Mouse (Mus musculus) urinary bladder, postnatal 10 days (tissue): ENCODE measurements around the gene Fam43a.

Source experiments
- DNase-seq: peaks from one replicate; pipeline ENCODE4 v3.0.0; 2022; ENCODE audit warnings: low spot score

Fam43a gene

DNA sequence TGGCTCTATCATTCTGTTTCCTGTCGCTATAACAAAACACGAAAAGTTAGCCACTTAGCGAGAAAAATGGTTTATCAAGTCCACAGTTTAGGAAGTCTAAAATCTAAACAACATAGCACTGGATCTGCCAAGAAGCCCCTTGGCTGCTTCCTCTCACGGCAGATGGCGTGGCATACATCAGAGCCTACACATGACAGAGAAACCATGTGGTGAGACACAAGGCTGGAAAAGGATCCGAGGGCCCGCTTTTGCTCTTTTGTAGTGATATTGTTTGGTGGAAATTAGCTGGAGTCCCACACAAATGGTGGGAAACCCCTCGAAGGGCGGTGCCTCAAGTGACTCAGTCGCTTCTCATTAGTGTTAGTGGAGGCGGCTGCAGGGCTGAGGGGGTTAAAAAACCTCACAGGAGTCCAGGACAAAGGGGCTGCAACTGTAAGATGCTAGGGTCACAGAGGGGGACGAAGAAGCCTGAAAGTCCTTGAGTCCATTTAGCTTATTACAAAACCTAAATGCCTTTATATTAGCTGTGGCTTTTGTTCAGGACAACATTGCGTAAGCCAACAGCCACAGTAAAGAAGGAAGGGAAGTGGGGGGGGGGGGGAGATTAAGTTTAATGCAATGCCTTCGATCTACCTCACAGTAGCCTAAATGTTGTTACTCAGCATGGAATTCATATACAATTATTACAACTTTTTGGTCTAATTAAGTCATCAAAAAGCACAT, 3.5 kb upstream of the Fam43a start:
- no peak for DNase-seq

GRCm38 (mm10) chr16:30596959-30597681, 2.4 kb upstream of the Fam43a start:
- DNase-seq = peak; percentile 62

DNA sequence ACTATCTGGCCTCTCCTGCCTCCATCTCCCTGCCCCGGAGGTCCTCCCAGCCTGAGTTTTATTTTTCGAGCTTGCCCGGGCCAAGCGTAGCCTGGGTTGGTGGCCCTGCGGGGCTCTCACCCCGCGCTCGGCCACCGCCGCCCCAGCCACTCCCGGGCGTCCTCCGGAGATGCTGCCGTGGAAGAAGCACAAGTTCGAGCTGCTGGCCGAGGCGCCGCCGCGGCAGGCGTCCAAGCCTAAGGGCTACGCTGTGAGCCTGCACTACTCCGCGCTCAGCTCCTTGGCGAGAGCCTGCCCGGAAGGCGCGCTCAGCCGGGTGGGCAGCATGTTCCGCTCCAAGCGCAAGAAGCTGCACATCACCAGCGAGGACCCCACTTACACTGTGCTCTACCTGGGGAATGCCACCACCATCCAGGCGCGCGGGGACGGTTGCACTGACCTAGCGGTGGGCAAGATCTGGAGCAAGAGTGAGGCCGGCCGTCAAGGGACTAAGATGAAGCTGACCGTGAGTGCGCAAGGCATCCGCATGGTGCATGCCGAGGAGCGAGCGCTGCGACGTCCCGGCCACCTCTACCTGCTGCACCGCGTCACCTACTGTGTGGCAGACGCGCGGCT, 1.0 kb downstream of the Fam43a start:
- DNase-seq = no peak

GRCm38 (mm10) chr16:30601046-30601832, 1.7 kb downstream of the Fam43a start:
- no peak for DNase-seq

DNA sequence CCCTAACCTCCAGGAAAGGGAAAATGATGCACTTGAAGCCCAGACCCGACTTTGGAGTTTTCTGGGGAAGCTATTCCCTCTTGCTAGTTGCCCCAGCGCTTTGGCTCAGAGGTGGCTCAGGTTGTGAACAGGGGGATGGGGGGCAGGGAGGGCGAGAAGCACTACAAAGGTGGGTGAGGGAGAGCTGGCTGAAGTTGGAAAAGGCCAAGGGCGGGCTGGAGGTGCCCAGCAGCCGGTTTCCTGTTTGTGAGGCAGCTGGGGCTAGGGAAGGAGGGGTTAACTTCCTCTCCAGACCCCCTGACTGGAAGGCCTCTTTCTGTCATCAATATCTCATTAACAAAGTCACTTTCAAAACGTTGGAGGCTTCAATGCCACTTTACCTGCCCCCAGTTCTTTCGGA, 2.4 kb downstream of the Fam43a start:
- no peak for DNase-seq

DNA sequence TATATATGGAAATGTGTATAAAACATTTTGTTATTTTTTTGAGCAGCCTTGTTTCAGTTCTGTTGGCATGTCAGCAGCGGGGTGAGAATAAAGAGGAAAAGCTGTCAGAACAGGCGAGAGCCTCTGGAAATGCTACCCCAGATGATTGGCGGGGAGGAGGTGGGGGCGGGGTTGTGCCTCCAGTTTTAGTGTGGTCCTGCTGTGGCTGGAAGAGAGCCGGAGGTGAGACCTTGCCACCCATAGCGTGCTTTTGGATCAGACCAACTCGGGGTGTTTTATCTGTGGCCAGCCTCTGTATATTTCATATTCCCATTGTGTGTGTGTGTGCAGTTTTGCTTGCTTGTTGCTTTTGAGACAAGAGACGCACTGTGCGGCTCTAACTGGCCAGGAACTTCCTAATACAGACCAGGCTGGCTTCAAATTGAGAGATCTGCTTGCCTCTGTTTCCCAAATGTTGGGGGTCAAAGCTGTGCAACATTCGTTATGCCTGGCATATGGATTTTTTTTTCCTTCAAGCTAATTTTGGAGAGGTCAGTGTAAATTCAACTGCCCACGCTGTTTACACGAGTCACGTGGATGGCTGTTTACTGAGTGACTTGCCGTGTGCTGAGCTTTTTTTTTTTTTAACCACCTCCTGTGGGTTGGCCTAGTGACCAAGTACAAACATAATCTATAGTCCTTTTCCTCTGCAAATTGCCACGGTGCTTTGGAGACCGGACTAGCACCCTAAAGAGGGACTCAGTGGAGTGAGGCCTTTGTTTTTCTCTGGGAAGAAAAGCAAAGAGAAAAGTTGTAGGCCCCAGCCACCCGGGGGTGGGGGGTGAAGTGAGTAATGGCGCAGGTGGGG, 3.4 kb downstream of the Fam43a start:
- DNase-seq = no peak

DNA sequence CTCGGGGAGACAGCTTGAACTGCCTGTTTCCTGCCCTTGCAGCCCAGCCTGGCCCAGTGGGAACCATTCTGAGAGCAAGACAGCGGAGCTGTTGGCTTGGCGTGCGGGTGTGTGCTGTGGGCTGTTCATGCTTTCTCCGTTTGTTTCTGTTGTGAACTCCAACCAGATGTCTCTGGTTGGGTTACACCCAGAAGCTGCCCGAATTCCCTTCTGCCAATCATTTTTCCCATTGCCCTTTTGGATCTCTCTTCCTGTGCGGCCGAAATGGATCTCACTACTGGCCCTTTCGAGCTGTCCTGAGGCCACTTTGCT, 4.0 kb downstream of the Fam43a start:
- DNase-seq = no peak

- DNase-seq = no peak
Observed at GRCm38 (mm10) chr16:30604061-30604806, 4.7 kb downstream of the Fam43a start.

DNA sequence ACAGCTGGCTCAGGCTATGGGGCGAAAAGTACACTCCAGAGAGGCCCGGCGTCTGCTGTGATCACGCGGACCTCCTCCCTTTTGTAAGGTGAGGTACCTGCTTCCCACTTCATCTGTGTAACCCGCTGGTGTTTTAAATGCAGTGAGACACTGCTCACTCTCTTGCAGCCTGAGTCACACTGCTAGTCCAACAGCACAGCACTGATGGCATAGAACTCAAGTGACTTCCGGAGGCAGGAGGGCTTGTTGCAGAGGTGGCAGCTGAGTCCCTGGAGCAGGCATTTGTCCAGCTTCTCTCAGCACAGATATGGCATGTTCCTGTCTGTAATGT, 5.2 kb downstream of the Fam43a start:
- no peak for DNase-seq

- DNase-seq = no peak
Observed at GRCm38 (mm10) chr16:30605528-30605927, 6.0 kb downstream of the Fam43a start.

- no peak for DNase-seq
Observed at GRCm38 (mm10) chr16:30607868-30608267, 8.3 kb downstream of the Fam43a start.

DNA sequence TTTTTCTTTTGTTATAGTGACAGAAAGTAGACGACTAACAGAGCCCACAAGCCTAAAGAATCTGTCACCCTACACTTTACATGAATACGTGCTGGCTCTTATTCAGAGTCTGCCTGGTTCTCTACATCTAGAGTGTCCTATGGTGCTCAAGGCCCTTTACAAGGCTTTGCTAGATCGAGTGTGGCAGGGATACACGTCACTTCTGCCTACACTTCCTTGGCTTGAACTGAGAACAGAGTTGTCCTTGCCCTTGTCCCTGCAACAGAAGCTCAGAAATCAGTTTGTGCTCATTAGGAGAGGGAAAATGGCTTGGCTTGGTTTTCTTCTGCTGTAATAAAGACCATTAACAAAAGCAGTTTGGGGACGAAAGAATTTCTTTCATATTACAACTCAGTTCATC, 11.8 kb downstream of the Fam43a start:
- DNase-seq = no peak

GRCm38 (mm10) chr16:30613122-30613521, 13.6 kb downstream of the Fam43a start:
- DNase-seq = no peak

- no peak for DNase-seq
Observed at GRCm38 (mm10) chr16:30614122-30614521, 14.6 kb downstream of the Fam43a start.

DNA sequence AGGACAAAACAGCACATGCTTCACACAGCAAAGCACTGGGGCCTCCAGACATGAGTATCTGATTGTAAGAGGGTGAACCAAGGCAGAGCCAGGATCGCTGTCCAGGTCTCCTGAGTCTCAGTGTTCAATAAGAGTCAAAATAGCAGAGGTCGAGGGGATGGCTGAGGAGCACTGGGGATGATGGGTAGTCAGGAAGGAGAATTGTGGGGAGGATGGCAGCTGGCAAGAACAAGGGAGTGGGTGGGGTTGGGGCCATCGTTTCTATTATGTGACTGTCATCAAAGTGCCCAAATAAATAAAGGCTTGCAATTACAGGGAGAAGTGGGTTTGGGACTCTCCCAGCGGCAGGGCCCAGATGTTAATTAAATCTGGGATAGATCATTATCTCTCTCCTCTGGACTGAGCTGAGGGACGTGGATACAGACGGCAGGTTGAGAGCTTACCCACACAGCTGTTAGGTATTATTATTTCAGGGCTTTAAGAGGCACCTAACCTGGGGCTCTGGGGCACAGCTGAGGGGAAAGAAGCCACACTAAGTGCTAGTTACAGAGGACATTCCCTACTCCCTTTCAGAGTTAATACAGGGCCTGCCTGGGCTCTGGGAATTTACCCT, 15.3 kb downstream of the Fam43a start:
- DNase-seq = no peak

DNA sequence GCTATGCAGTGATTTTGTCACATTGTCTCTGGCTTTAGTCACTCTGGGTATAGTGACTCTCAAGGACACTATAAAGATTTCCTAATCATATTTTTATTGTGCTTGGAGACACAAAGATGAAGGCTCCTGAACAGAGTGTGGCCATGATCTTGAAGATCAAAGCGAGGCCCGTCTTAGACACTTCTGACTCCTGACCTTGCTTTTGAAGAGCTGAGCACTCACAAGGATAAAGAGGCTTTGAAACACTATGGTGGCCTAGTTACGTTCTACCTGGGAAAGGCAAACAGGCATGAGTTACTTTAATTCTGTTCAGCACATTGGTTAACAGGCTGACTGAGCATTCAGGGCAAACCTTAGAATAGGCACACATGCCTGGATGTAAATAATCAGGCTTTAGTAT, 16.8 kb downstream of the Fam43a start:
- DNase-seq = no peak

GRCm38 (mm10) chr16:30623645-30624044, 24.1 kb downstream of the Fam43a start:
- no peak for DNase-seq

- DNase-seq = no peak
Observed at GRCm38 (mm10) chr16:30624640-30625039, 25.1 kb downstream of the Fam43a start.

DNA sequence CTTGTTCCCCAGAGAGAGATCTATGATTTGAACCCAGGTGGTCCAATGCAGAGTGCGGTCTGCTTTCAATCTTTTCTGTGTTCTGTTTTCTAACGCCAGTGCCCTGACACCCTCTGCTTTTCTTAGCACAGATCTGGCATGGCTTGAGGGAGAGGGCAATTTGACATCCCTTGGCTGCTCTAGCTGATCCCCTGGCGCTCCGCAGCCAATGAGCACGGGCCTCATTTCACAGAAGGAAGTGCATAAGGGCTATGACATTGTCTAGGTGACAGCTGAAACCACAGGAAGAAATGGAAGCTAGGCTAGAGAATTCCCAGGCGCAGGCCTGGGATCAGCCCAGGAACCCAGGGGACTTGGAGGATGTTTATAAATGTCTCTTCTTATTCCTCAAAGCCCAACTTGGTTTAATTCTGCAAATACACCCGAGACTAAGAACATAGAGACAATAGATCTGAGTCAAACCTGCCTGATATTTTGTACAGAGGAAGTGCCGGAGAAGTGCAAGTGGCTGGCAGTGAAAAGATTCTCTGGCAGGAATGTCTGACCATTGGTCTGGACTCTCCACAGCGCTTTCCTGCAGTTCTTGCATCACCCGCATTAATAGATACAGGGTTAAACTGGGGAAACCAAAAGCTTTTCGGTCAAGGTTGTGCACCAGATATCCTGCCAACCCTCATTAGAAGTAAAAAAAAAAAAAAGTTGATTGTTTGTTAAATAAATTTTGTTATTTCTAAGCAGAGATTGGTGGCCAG, 28.2 kb downstream of the Fam43a start:
- DNase-seq = no peak

GRCm38 (mm10) chr16:30628401-30628800, 28.9 kb downstream of the Fam43a start:
- DNase-seq = no peak
